Mouse (Mus musculus) embryonic facial prominence, embryonic 11.5 days (tissue): ENCODE measurements around the gene Babam2. TPM values are rescaled to one million over a fixed set of nuclear protein-coding genes. Genes with fewer than 3 reads are reported as not detected.

Source experiments
- ATAC-seq: fragments of 200-750 bp; cut with Nextera tagmentation; replicated peaks from 2 replicates; pipeline ENCODE4 v1.8.0; 2017; ENCODE audit warnings: low read depth; ENCODE audit not compliant: insufficient number of reproducible peaks, low FRiP score, low TSS enrichment
- DNase-seq: peaks from one replicate; pipeline ENCODE4 v3.0.0-alpha.2; 2015; ENCODE audit warnings: low spot score
- H3K27ac ChIP-seq: fragments of 300-500 bp; sonication (generic); replicated peaks from 2 replicates; pipeline ENCODE4 v1.5.1; 2014; ENCODE audit warnings: mild to moderate bottlenecking, low read depth, low read length, control low read depth
- H3K27me3 ChIP-seq: fragments of 300-500 bp; sonication (generic); 2 replicates; pipeline ENCODE4 v1.6.1; 2014; ENCODE audit warnings: mild to moderate bottlenecking, low read length, moderate library complexity, mixed read lengths; ENCODE audit not compliant: control insufficient read depth, insufficient read depth
- H3K36me3 ChIP-seq: fragments of 300-500 bp; sonication (generic); replicated peaks from 2 replicates; pipeline ENCODE4 v1.6.1; 2014; ENCODE audit warnings: low read depth, mild to moderate bottlenecking, low read length, moderate library complexity, mixed read lengths; ENCODE audit not compliant: control insufficient read depth, insufficient read depth
- H3K4me1 ChIP-seq: fragments of 300-500 bp; sonication (generic); 2 replicates; pipeline ENCODE4 v1.6.1; 2014; ENCODE audit warnings: low read length, mixed read lengths; ENCODE audit not compliant: control insufficient read depth, insufficient read depth
- H3K4me2 ChIP-seq: fragments of 300-500 bp; sonication (generic); 2 replicates; pipeline ENCODE4 v1.6.1; 2014; ENCODE audit warnings: low read depth, mild to moderate bottlenecking, control low read depth, low read length, moderate library complexity
- H3K4me3 ChIP-seq: fragments of 300-500 bp; sonication (generic); 2 replicates; pipeline ENCODE4 v1.5.1; 2014; ENCODE audit warnings: low read depth, low read length, control low read depth
- H3K9ac ChIP-seq: fragments of 300-500 bp; sonication (generic); replicated peaks from 2 replicates; pipeline ENCODE4 v1.6.1; 2014; ENCODE audit warnings: mild to moderate bottlenecking, control low read depth, low read length
- H3K9me3 ChIP-seq: fragments of 300-500 bp; sonication (generic); replicated peaks from 2 replicates; pipeline ENCODE4 v1.6.1; 2016; ENCODE audit warnings: mild to moderate bottlenecking, low read length, inconsistent platforms, mixed read lengths; ENCODE audit not compliant: control insufficient read depth
- WGBS: fragments of 180-500 bp; shearing (Covaris S2); extraction: QIAGEN DNeasy Blood & Tissue Kit; methylation state at CpG from one replicate; pipeline ENCODE4 v1.1.7; 2014; 5-methylcytosine and 5-hydroxymethylcytosine counted together
- polyA plus RNA-seq: library from polyadenylated mRNA; unstranded; fragments of >200 nt; fragmentation: Nextera tagmentation; extraction: Ambion mirVana; gene quantifications from 2 replicates; pipeline ENCODE4 v1.2.1, GENCODE M21; 2014

Gene Babam2
- polyA plus RNA-seq, 1 experiment from 2014 or later, result 38.8 TPM

- Histone ChIP-seq H3K9me3 (no peaks in the 10 kb centered on the region), H3K36me3 (no peaks in the 10 kb centered on the region), H3K4me1 (no peaks in the 10 kb centered on the region), H3K4me3 (no peak overlapping the region), H3K9ac (no peak overlapping the region), H3K4me2 (no peak overlapping the region), H3K27ac (no peak overlapping the region), H3K27me3 (no peaks in the 10 kb centered on the region)
- no peak for DNase-seq
- 88% methylated on average over 2 of the region's 2 CpGs for WGBS
- ATAC-seq, result no peak
Measured at GRCm38 (mm10) chr5:32064341-32065105, 367.0 kb downstream of the Babam2 start.

- Histone ChIP-seq H3K4me1 (no peaks in the 10 kb centered on the region), H3K9ac (no peak overlapping the region), H3K4me3 (no peak overlapping the region), H3K4me2 (no peak overlapping the region), H3K36me3 (no peaks in the 10 kb centered on the region), H3K27me3 (no peaks in the 10 kb centered on the region), H3K27ac (no peak overlapping the region), H3K9me3 (no peaks in the 10 kb centered on the region)
- 78% methylated on average over 5 of the region's 5 CpGs for WGBS
- ATAC-seq (no peak), DNase-seq (no peak)
Measured at GRCm38 (mm10) chr5:32066015-32066734, 368.7 kb downstream of the Babam2 start.

DNA sequence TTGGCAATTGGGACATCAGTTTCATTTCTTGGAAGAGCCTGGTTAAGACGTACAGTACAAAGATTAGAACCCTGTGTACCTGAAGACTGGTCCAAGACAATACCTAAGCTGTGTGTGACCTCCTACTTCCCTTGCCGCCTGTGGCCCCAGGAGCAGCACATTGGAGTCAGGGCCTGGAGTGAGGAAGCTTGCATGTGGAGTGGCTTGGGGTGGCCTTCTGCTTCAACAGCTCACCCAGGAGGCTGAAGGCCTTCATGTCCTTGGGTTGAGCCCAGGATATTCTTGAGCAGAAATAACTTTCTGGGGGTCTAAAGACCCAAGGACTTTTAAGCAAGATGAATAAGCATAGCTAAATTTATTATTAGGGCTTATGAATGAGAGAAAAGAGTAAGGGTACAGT lies 369.4 kb downstream of the Babam2 start:
- no peak overlapping the region for H3K9ac ChIP-seq
- no peak overlapping the region for H3K4me2 ChIP-seq
- H3K4me3 ChIP-seq, result no peak overlapping the region
- H3K4me1 ChIP-seq, result no peaks in the 10 kb centered on the region; the same call in 1 of the 2 replicates
- no peak overlapping the region for H3K27ac ChIP-seq
- H3K36me3 ChIP-seq, result no peaks in the 10 kb centered on the region
- H3K9me3 ChIP-seq, result no peaks in the 10 kb centered on the region
- ATAC-seq (no peak), DNase-seq (no peak)
- H3K27me3 ChIP-seq, result no peaks in the 10 kb centered on the region
- WGBS, result 82% methylated on average over 2 of the region's 2 CpGs

DNA sequence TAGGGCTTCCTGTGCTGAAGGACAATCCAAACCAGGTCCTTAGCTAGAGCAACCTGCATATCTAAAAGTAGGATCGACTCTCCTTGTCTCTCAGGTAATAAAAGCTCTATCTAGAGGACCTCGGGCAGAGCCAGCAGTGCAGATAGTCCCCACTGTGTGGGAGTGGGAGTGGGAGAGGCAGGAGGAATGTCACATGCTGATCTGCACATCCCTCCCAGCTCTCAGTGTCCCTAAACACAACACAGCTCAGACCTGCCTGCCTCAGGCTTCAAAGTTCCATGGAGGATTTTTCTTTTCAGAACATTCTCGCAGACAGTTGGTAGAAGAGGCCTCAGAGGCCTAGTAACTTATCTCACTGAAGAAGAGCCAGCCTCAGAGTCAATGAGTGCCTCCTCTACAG lies 371.1 kb downstream of the Babam2 start:
- no peak for ATAC-seq
- H3K36me3 ChIP-seq, result no peaks in the 10 kb centered on the region
- no peaks in the 10 kb centered on the region for H3K27me3 ChIP-seq
- no peak overlapping the region for H3K4me2 ChIP-seq
- H3K4me3 ChIP-seq, result no peak overlapping the region
- DNase-seq, result no peak
- H3K9me3 ChIP-seq, result no peaks in the 10 kb centered on the region
- 87% methylated on average over 3 of the region's 3 CpGs for WGBS
- H3K9ac ChIP-seq, result no peak overlapping the region
- no peak overlapping the region for H3K27ac ChIP-seq
- no peaks in the 10 kb centered on the region; the same call in 1 of the 2 replicates for H3K4me1 ChIP-seq

GRCm38 (mm10) chr5:32069096-32069495 lies 371.6 kb downstream of the Babam2 start:
- Histone ChIP-seq H3K27me3 (no peaks in the 10 kb centered on the region), H3K9me3 (no peaks in the 10 kb centered on the region), H3K4me1 (no peaks in the 10 kb centered on the region; the same call in 1 of the 2 replicates), H3K4me3 (no peak overlapping the region), H3K27ac (no peak overlapping the region), H3K4me2 (no peak overlapping the region; the same call in 1 of the 2 replicates), H3K9ac (no peak overlapping the region), H3K36me3 (no peaks in the 10 kb centered on the region)
- no peak for ATAC-seq
- WGBS, result 66% methylated on average over 4 of the region's 4 CpGs
- no peak for DNase-seq

DNA sequence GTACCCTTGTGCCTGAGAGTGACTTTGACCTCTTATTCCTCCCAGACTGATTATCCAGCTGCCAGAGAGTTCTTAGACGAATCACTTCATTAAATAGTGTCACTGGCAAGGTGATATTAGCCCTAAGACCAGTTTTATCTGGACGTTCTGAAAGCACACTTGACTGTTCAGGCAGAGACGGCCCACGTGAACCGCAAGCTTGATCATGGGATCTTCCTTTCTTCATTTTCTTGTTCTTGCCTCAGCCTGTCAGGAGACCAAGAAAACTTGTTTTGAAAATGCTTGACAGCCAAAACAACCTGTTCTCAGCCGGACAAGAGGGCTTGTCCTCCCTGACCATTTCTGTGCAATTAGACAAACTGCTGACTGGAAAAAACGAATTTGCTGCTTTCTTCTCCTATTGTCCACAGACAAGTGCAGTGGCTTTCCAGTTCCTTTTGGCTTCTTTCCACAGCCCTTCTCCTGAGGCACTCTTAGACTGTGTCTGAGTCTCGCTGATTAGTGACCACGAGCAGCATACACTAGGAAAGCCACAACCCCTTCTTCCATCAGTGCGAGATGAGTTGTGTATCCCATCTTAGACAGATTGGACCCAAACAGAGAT lies 372.2 kb downstream of the Babam2 start:
- Histone ChIP-seq H3K9me3 (no peaks in the 10 kb centered on the region), H3K27ac (no peak overlapping the region), H3K9ac (no peak overlapping the region), H3K4me1 (no peaks in the 10 kb centered on the region; the same call in 1 of the 2 replicates), H3K4me2 (no peak overlapping the region; the same call in 1 of the 2 replicates), H3K27me3 (no peaks in the 10 kb centered on the region), H3K4me3 (no peak overlapping the region), H3K36me3 (no peaks in the 10 kb centered on the region)
- DNase-seq (no peak), ATAC-seq (no peak)
- 82% methylated on average over 10 of the region's 10 CpGs for WGBS

- Histone ChIP-seq H3K27ac (no peak overlapping the region), H3K4me1 (no peaks in the 10 kb centered on the region; the same call in 1 of the 2 replicates), H3K4me3 (no peak overlapping the region), H3K36me3 (no peaks in the 10 kb centered on the region), H3K27me3 (no peaks in the 10 kb centered on the region), H3K9ac (no peak overlapping the region), H3K9me3 (no peaks in the 10 kb centered on the region), H3K4me2 (no peak overlapping the region)
- no peak for ATAC-seq
- 86% methylated on average over 3 of the region's 3 CpGs for WGBS
- no peak for DNase-seq
Measured at GRCm38 (mm10) chr5:32070781-32071180, 373.3 kb downstream of the Babam2 start.

DNA sequence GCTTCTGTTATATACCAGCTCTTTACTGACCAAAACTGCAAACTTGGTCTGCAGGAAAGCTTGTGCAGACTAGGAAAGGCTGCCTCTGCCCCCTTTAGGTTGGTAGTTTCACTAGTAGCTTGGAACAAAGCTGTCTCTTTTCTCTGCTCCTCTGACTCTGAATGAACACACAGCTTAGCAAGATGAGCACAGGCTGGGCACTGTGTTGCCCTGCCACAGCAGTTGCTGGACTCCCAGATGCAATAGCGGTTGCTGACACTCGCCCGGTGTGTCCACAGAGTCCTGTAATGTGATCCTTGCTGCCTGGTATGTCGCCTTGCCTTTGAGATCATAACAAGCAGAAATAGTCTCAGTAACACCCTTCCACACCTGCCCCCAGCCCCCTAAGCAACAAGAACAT lies 373.8 kb downstream of the Babam2 start:
- no peak overlapping the region for H3K4me3 ChIP-seq
- no peaks in the 10 kb centered on the region; the same call in 1 of the 2 replicates for H3K4me1 ChIP-seq
- H3K27me3 ChIP-seq, result no peaks in the 10 kb centered on the region
- ATAC-seq (no peak), DNase-seq (no peak)
- no peaks in the 10 kb centered on the region for H3K9me3 ChIP-seq
- no peaks in the 10 kb centered on the region for H3K36me3 ChIP-seq
- H3K27ac ChIP-seq, result no peak overlapping the region
- no peak overlapping the region for H3K9ac ChIP-seq
- 53% methylated on average over 4 of the region's 4 CpGs for WGBS
- H3K4me2 ChIP-seq, result no peak overlapping the region
